Mouse (Mus musculus): Measurements from ENCODE around the gene Fam155a. TPM values are rescaled to one million over a fixed set of nuclear protein-coding genes. Genes with fewer than 3 reads are reported as not detected.

Fam155a gene
- polyA plus RNA-seq, 1 experiment, result not detected

GRCm38 (mm10) chr8:9580192-9580591, 190.8 kb downstream of the Fam155a start:
- Histone ChIP-seq H3ac (ENCODE audit: control insufficient read depth, insufficient read length) (no peak overlapping the region), H3K36me3 (ENCODE audit: control insufficient read depth, insufficient read depth) (no peaks in the 10 kb centered on the region), H3K79me2 (ENCODE audit: control insufficient read depth, insufficient read depth) (no peaks in the 10 kb centered on the region), H3K27me3 (ENCODE audit: control insufficient read depth, insufficient read depth, insufficient read length) (no peaks in the 10 kb centered on the region), H3K4me2 (ENCODE audit: low read depth) (no peak overlapping the region), H3K4me3 (no peak overlapping the region)
- TF ChIP-seq POLR2AphosphoS2 (IDR thresholded peaks at IDR 0.05; ENCODE audit: insufficient read length, low read depth), result no peak
- TF ChIP-seq REST (IDR thresholded peaks at IDR 0.05; ENCODE audit: insufficient read depth, insufficient read length), result no peak

GRCm38 (mm10) chr8:9571977-9572376, 199.0 kb downstream of the Fam155a start:
- Histone ChIP-seq H3K79me2 (ENCODE audit: control insufficient read depth, insufficient read depth) (no peaks in the 10 kb centered on the region), H3K4me2 (ENCODE audit: low read depth) (no peak overlapping the region), H3ac (ENCODE audit: control insufficient read depth, insufficient read length) (no peak overlapping the region), H3K36me3 (ENCODE audit: control insufficient read depth, insufficient read depth) (no peaks in the 10 kb centered on the region), H3K4me3 (no peak overlapping the region), H3K27me3 (ENCODE audit: control insufficient read depth, insufficient read depth, insufficient read length) (no peaks in the 10 kb centered on the region)
- TF ChIP-seq MYOG (IDR thresholded peaks at IDR 0.05; ENCODE audit: control insufficient read depth in 1 of 3, insufficient read depth in 1 of 3, insufficient read length in 2 of 3, low read depth in 2 of 3) (no peak), USF1 (IDR thresholded peaks at IDR 0.05; ENCODE audit: low read depth) (no peak), MAX (IDR thresholded peaks at IDR 0.05; ENCODE audit: low read depth) (no peak), SRF (IDR thresholded peaks at IDR 0.05; ENCODE audit: control insufficient read depth, insufficient read length, low read depth) (no peak), CEBPB (IDR thresholded peaks at IDR 0.05; ENCODE audit: insufficient read depth, poor library complexity, severe bottlenecking) (no peak), POLR2A (IDR thresholded peaks at IDR 0.05; ENCODE audit: insufficient read length, low read depth) (no peak), TCF3 (IDR thresholded peaks at IDR 0.05; ENCODE audit: insufficient read length, low read depth) (no peak), REST (IDR thresholded peaks at IDR 0.05; ENCODE audit: insufficient read depth, insufficient read length) (no peak), E2F4 (IDR thresholded peaks at IDR 0.05; ENCODE audit: insufficient read depth) (no peak), MYOD1 (IDR thresholded peaks at IDR 0.05; ENCODE audit: control insufficient read depth in 1 of 3, insufficient read length in 2 of 3, low read depth in 2 of 3) (no peak), POLR2AphosphoS2 (IDR thresholded peaks at IDR 0.05; ENCODE audit: insufficient read length, low read depth) (no peak), TCF12 (IDR thresholded peaks at IDR 0.05; ENCODE audit: insufficient read depth, poor library complexity, severe bottlenecking) (no peak)

- H3K4me2 ChIP-seq (ENCODE audit: low read depth), result no peak overlapping the region
- H3ac ChIP-seq (ENCODE audit: control insufficient read depth, insufficient read length), result no peak overlapping the region
- TF ChIP-seq SRF (IDR thresholded peaks at IDR 0.05; ENCODE audit: control insufficient read depth, insufficient read length, low read depth), result no peak
- TF ChIP-seq TCF12 (IDR thresholded peaks at IDR 0.05; ENCODE audit: insufficient read depth, poor library complexity, severe bottlenecking), result no peak
- no peak for TF ChIP-seq REST (IDR thresholded peaks at IDR 0.05; ENCODE audit: insufficient read depth, insufficient read length)
- no peak for TF ChIP-seq POLR2AphosphoS2 (IDR thresholded peaks at IDR 0.05; ENCODE audit: insufficient read length, low read depth)
- TF ChIP-seq E2F4 (IDR thresholded peaks at IDR 0.05; ENCODE audit: insufficient read depth), result no peak
- no peak for TF ChIP-seq MYOG (IDR thresholded peaks at IDR 0.05; ENCODE audit: control insufficient read depth in 1 of 3, insufficient read depth in 1 of 3, insufficient read length in 2 of 3, low read depth in 2 of 3)
- TF ChIP-seq POLR2A (IDR thresholded peaks at IDR 0.05; ENCODE audit: insufficient read length, low read depth), result no peak
- no peak for TF ChIP-seq USF1 (IDR thresholded peaks at IDR 0.05; ENCODE audit: low read depth)
- no peak for TF ChIP-seq MYOD1 (IDR thresholded peaks at IDR 0.05; ENCODE audit: control insufficient read depth in 1 of 3, insufficient read length in 2 of 3, low read depth in 2 of 3)
- TF ChIP-seq CEBPB (IDR thresholded peaks at IDR 0.05; ENCODE audit: insufficient read depth, poor library complexity, severe bottlenecking), result no peak
- no peak for TF ChIP-seq MAX (IDR thresholded peaks at IDR 0.05; ENCODE audit: low read depth)
- no peak for TF ChIP-seq TCF3 (IDR thresholded peaks at IDR 0.05; ENCODE audit: insufficient read length, low read depth)
- H3K27me3 ChIP-seq (ENCODE audit: control insufficient read depth, insufficient read depth, insufficient read length), result no peaks in the 10 kb centered on the region
- no peak overlapping the region for H3K4me3 ChIP-seq
- H3K36me3 ChIP-seq (ENCODE audit: control insufficient read depth, insufficient read depth), result no peaks in the 10 kb centered on the region
- H3K79me2 ChIP-seq (ENCODE audit: control insufficient read depth, insufficient read depth), result no peaks in the 10 kb centered on the region
Observed at GRCm38 (mm10) chr8:9569516-9570170, 201.3 kb downstream of the Fam155a start.

- no peak overlapping the region for H3K4me3 ChIP-seq
- TF ChIP-seq CEBPB (IDR thresholded peaks at IDR 0.05; ENCODE audit: insufficient read depth, poor library complexity, severe bottlenecking) (no peak), E2F4 (IDR thresholded peaks at IDR 0.05; ENCODE audit: insufficient read depth) (no peak), MYOD1 (IDR thresholded peaks at IDR 0.05; ENCODE audit: control insufficient read depth in 1 of 3, insufficient read length in 2 of 3, low read depth in 2 of 3) (no peak), MAX (IDR thresholded peaks at IDR 0.05; ENCODE audit: low read depth) (no peak), TCF12 (IDR thresholded peaks at IDR 0.05; ENCODE audit: insufficient read depth, poor library complexity, severe bottlenecking) (no peak), MYOG (IDR thresholded peaks at IDR 0.05; ENCODE audit: control insufficient read depth in 1 of 3, insufficient read depth in 1 of 3, insufficient read length in 2 of 3, low read depth in 2 of 3) (no peak), TCF3 (IDR thresholded peaks at IDR 0.05; ENCODE audit: insufficient read length, low read depth) (no peak), SRF (IDR thresholded peaks at IDR 0.05; ENCODE audit: control insufficient read depth, insufficient read length, low read depth) (no peak), POLR2AphosphoS2 (IDR thresholded peaks at IDR 0.05; ENCODE audit: insufficient read length, low read depth) (no peak)
- H3K27me3 ChIP-seq (ENCODE audit: control insufficient read depth, insufficient read depth, insufficient read length), result no peaks in the 10 kb centered on the region
- H3ac ChIP-seq (ENCODE audit: control insufficient read depth, insufficient read length), result no peak overlapping the region
- no peaks in the 10 kb centered on the region for H3K36me3 ChIP-seq (ENCODE audit: control insufficient read depth, insufficient read depth)
- no peaks in the 10 kb centered on the region for H3K79me2 ChIP-seq (ENCODE audit: control insufficient read depth, insufficient read depth)
- no peak overlapping the region for H3K4me2 ChIP-seq (ENCODE audit: low read depth)
Observed at GRCm38 (mm10) chr8:9549199-9549598, 221.8 kb downstream of the Fam155a start.

GRCm38 (mm10) chr8:9547558-9547954, 223.4 kb downstream of the Fam155a start:
- Histone ChIP-seq H3K4me2 (ENCODE audit: low read depth) (no peak overlapping the region), H3ac (ENCODE audit: control insufficient read depth, insufficient read length) (no peak overlapping the region), H3K27me3 (ENCODE audit: control insufficient read depth, insufficient read depth, insufficient read length) (no peaks in the 10 kb centered on the region), H3K79me2 (ENCODE audit: control insufficient read depth, insufficient read depth) (no peaks in the 10 kb centered on the region), H3K4me3 (no peak overlapping the region), H3K36me3 (ENCODE audit: control insufficient read depth, insufficient read depth) (no peaks in the 10 kb centered on the region)
- TF ChIP-seq CEBPB (IDR thresholded peaks at IDR 0.05; ENCODE audit: insufficient read depth, poor library complexity, severe bottlenecking) (no peak), POLR2A (IDR thresholded peaks at IDR 0.05; ENCODE audit: insufficient read length, low read depth) (no peak)

Data from myocyte (in vitro differentiated cells).